Mouse (Mus musculus) hindbrain, embryonic 13.5 days (tissue): ENCODE measurements at regions not wholly inside any gene's neighbourhood (a gene's known extent, or its start where the extent isn't known, plus 50 kb on each side); places are given as distances from the start of the nearest gene placed in this dataset.
A peak's percentile ranks its signal among the peaks of the same experiment; 100 is the strongest.

Experiments used
- ATAC-seq: fragments of 200-750 bp; cut with Nextera tagmentation; 2 replicates; pipeline ENCODE4 v1.8.0; 2017; ENCODE audit warnings: moderate TSS enrichment; ENCODE audit not compliant: low FRiP score
- H3K27ac ChIP-seq: fragments of 300-500 bp; sonication (generic); 2 replicates; pipeline ENCODE4 v1.5.1; 2015; ENCODE audit warnings: inconsistent platforms, mild to moderate bottlenecking, moderate library complexity
- H3K27me3 ChIP-seq: fragments of 300-500 bp; sonication (generic); 2 replicates; pipeline ENCODE4 v1.6.1; 2015; ENCODE audit warnings: mild to moderate bottlenecking, inconsistent platforms
- H3K36me3 ChIP-seq: fragments of 300-500 bp; sonication (generic); 2 replicates; pipeline ENCODE4 v1.6.1; 2015; ENCODE audit warnings: mild to moderate bottlenecking, inconsistent platforms
- H3K4me1 ChIP-seq: fragments of 300-500 bp; sonication (generic); replicated peaks from 2 replicates; pipeline ENCODE4 v1.6.1; 2015; ENCODE audit warnings: inconsistent platforms
- H3K4me2 ChIP-seq: fragments of 300-500 bp; sonication (generic); 2 replicates; pipeline ENCODE4 v1.6.1; 2015; ENCODE audit warnings: inconsistent platforms, mild to moderate bottlenecking, moderate library complexity
- H3K4me3 ChIP-seq: fragments of 300-500 bp; sonication (generic); 2 replicates; pipeline ENCODE4 v1.5.1; 2015; ENCODE audit warnings: mild to moderate bottlenecking, inconsistent platforms
- H3K9ac ChIP-seq: fragments of 300-500 bp; sonication (generic); 2 replicates; pipeline ENCODE4 v1.6.1; 2015; ENCODE audit warnings: mild to moderate bottlenecking, inconsistent platforms
- H3K9me3 ChIP-seq: fragments of 300-500 bp; sonication (generic); 2 replicates; pipeline ENCODE4 v1.6.1; 2016; ENCODE audit warnings: inconsistent platforms
- WGBS: fragments of 180-500 bp; shearing (Covaris S2); methylation state at CpG from one replicate; pipeline ENCODE4 v1.1.7; 2015; 5-methylcytosine and 5-hydroxymethylcytosine counted together

GRCm38 (mm10) chr3:9345885-9346284 lies 264.0 kb downstream of the Zfp704 start:
- peaks cover 35% of the 10 kb centered on the region for H3K4me1 ChIP-seq
- H3K9me3 ChIP-seq: no peaks in the 10 kb centered on the region
- H3K36me3 ChIP-seq: no peaks in the 10 kb centered on the region
- peaks cover 34% of the 10 kb centered on the region for H3K27me3 ChIP-seq
- WGBS: 15% methylated on average over 9 of the region's 9 CpGs
- H3K4me2 ChIP-seq: peak overlapping the region; percentile 97
- no peak for ATAC-seq
- H3K9ac ChIP-seq: no peak overlapping the region
- H3K27ac ChIP-seq: no peak overlapping the region
- peak overlapping the region; percentile 56; the same call in 1 of the 2 replicates for H3K4me3 ChIP-seq

- no peaks in the 10 kb centered on the region for H3K36me3 ChIP-seq
- peaks cover 40% of the 10 kb centered on the region for H3K4me1 ChIP-seq
- ATAC-seq: no peak
- no peak overlapping the region for H3K4me3 ChIP-seq
- H3K27me3 ChIP-seq: peaks cover 24% of the 10 kb centered on the region
- H3K4me2 ChIP-seq: no peak overlapping the region
- 9% methylated on average over 4 of the region's 4 CpGs for whole genome bisulfite sequencing
- no peak overlapping the region for H3K9ac ChIP-seq
- no peak overlapping the region for H3K27ac ChIP-seq
- no peaks in the 10 kb centered on the region for H3K9me3 ChIP-seq
These were observed 266.3 kb downstream of the Zfp704 start for GRCm38 (mm10) chr3:9343586-9343985.

GRCm38 (mm10) chr3:9342167-9342566 lies 267.7 kb downstream of the Zfp704 start:
- H3K27me3 ChIP-seq: peaks cover 20% of the 10 kb centered on the region
- H3K4me3 ChIP-seq: no peak overlapping the region
- H3K4me2 ChIP-seq: no peak overlapping the region
- peaks cover 30% of the 10 kb centered on the region for H3K4me1 ChIP-seq
- WGBS: 79% methylated on average over 3 of the region's 3 CpGs
- H3K36me3 ChIP-seq: no peaks in the 10 kb centered on the region
- no peak for ATAC-seq
- no peaks in the 10 kb centered on the region for H3K9me3 ChIP-seq
- H3K9ac ChIP-seq: no peak overlapping the region
- no peak overlapping the region for H3K27ac ChIP-seq

- ATAC-seq: no peak
- peaks cover 20% of the 10 kb centered on the region for H3K27me3 ChIP-seq
- 47% methylated on average over 5 of the region's 5 CpGs for WGBS
- peaks cover 26% of the 10 kb centered on the region for H3K4me1 ChIP-seq
- no peak overlapping the region for H3K4me3 ChIP-seq
- H3K27ac ChIP-seq: no peak overlapping the region
- H3K4me2 ChIP-seq: no peak overlapping the region
- H3K9me3 ChIP-seq: no peaks in the 10 kb centered on the region
- H3K9ac ChIP-seq: no peak overlapping the region
- no peaks in the 10 kb centered on the region for H3K36me3 ChIP-seq
These were observed 268.2 kb downstream of the Zfp704 start for GRCm38 (mm10) chr3:9341657-9342056.

GRCm38 (mm10) chr3:9341244-9341643 lies 268.6 kb downstream of the Zfp704 start:
- 31% methylated on average over 4 of the region's 4 CpGs for WGBS
- Histone ChIP-seq H3K27ac (no peak overlapping the region), H3K4me1 (peaks cover 22% of the 10 kb centered on the region), H3K4me3 (no peak overlapping the region), H3K4me2 (peak overlapping the region; percentile 65), H3K9me3 (no peaks in the 10 kb centered on the region), H3K27me3 (peaks cover 20% of the 10 kb centered on the region), H3K9ac (no peak overlapping the region), H3K36me3 (no peaks in the 10 kb centered on the region)
- no peak for ATAC-seq

- peak; percentile 75 for ATAC-seq
- no peaks in the 10 kb centered on the region for H3K9me3 ChIP-seq
- peak overlapping the region; percentile 63 for H3K9ac ChIP-seq
- H3K4me3 ChIP-seq: peak overlapping the region; percentile 39
- H3K27ac ChIP-seq: peak overlapping the region; percentile 52
- H3K36me3 ChIP-seq: no peaks in the 10 kb centered on the region
- peaks cover 18% of the 10 kb centered on the region for H3K4me1 ChIP-seq
- peak overlapping the region; percentile 65 for H3K4me2 ChIP-seq
- WGBS: 2% methylated on average over 15 of the region's 15 CpGs
- peaks cover 20% of the 10 kb centered on the region for H3K27me3 ChIP-seq
These were observed 269.1 kb downstream of the Zfp704 start for GRCm38 (mm10) chr3:9340788-9341187.

GRCm38 (mm10) chr3:9340344-9340743 lies 269.5 kb downstream of the Zfp704 start:
- Histone ChIP-seq H3K9ac (peak overlapping the region; percentile 63), H3K4me2 (peak overlapping the region; percentile 65), H3K36me3 (no peaks in the 10 kb centered on the region), H3K9me3 (no peaks in the 10 kb centered on the region), H3K4me1 (peaks cover 19% of the 10 kb centered on the region), H3K4me3 (peak overlapping the region; percentile 39), H3K27me3 (peaks cover 19% of the 10 kb centered on the region), H3K27ac (peak overlapping the region; percentile 52)
- no peak for ATAC-seq
- WGBS: 31% methylated on average over 4 of the region's 4 CpGs

- Histone ChIP-seq H3K27ac (no peak overlapping the region), H3K27me3 (peaks cover 12% of the 10 kb centered on the region), H3K4me2 (no peak overlapping the region), H3K4me1 (peaks cover 22% of the 10 kb centered on the region), H3K36me3 (no peaks in the 10 kb centered on the region), H3K9me3 (no peaks in the 10 kb centered on the region), H3K4me3 (no peak overlapping the region), H3K9ac (no peak overlapping the region)
- no peak for ATAC-seq
- WGBS: 81% methylated on average over 4 of the region's 4 CpGs
These were observed 270.2 kb downstream of the Zfp704 start for GRCm38 (mm10) chr3:9339669-9340068.

- no peak for ATAC-seq
- 37% methylated on average over 4 of the region's 4 CpGs for WGBS
- no peaks in the 10 kb centered on the region for H3K36me3 ChIP-seq
- H3K4me3 ChIP-seq: no peak overlapping the region
- no peak overlapping the region for H3K4me2 ChIP-seq
- no peak overlapping the region for H3K9ac ChIP-seq
- peaks cover 3% of the 10 kb centered on the region; the same call in 1 of the 2 replicates for H3K27me3 ChIP-seq
- no peaks in the 10 kb centered on the region for H3K9me3 ChIP-seq
- H3K4me1 ChIP-seq: peaks cover 15% of the 10 kb centered on the region
- H3K27ac ChIP-seq: no peak overlapping the region
These were observed 274.3 kb downstream of the Zfp704 start for GRCm38 (mm10) chr3:9335580-9335979.
